Mouse (Mus musculus) layer of hippocampus, adult 2 months (tissue): ENCODE data around the gene Gm14326. TPM values are rescaled to one million over a fixed set of nuclear protein-coding genes. Genes with fewer than 3 reads are reported as not detected.
"Not testable (repeated sequence)": the region's sequence is repeated elsewhere in the genome, so short reads cannot be mapped to it uniquely, and the experiment has no call there.

Experiments
- DNase-seq, 2 experiments: peaks; one replicate each; pipeline ENCODE4 v3.0.0; 2022; ENCODE audit warnings: low spot score in 2 of 2
- H3K27ac ChIP-seq: fragments of 200-600 bp; 2 replicates; pipeline ENCODE4 v1.8.1; 2022
- H3K4me3 ChIP-seq: fragments of 200-600 bp; 2 replicates; pipeline ENCODE4 v1.8.1; 2022; ENCODE audit warnings: mild to moderate bottlenecking
- long read RNA-seq, 2 experiments: library from polyadenylated mRNA; stranded (forward); transcript quantifications; one replicate each; pipeline ENCODE4 v2.0.0; 2021; ENCODE audit warnings: borderline mapping rate in 2 of 2
- total RNA-seq, 2 experiments: library from RNA; stranded (reverse); gene quantifications; 2 replicates each; pipeline ENCODE4 v1.2.3; 2021

Gene Gm14326
- 10 to 100 TPM; 45.8 to 63.5 TPM for total RNA-seq
- long read RNA-seq, experiment 1, transcript Gm14326-201 (4 exons, 767 nt), result major isoform, 11 of 19 reads
- long read RNA-seq, experiment 1, partial matches to known transcripts, result 0 of 19 reads
- long read RNA-seq, experiment 1, other reads (novel, unspliced or antisense), result 7 of 19 reads
- long read RNA-seq, experiment 2, transcript Gm14326-201 (4 exons, 767 nt), result major isoform, 14 of 20 reads
- long read RNA-seq, experiment 2, partial matches to known transcripts, result 0 of 20 reads
- long read RNA-seq, experiment 2, other reads (novel, unspliced or antisense), result 3 of 20 reads

DNA sequence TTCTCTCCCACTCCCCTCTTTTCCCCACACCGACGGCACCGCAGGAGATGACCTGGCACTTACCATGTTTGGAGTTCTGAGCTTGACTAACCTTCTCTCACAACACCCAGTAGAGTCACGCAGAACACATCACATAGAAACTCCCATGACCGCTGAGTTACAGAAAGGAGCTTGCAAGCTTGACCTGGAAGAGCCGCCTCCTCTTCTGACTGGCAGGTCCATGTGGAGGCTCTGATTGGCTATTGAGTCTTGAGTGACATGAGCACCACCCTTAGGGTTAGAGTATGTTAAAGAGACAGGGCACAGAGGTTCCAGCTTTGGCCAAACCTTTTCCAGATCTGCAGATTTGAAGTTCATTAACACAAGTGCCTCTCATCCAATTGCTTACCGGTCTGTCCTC lies at the start of gene Gm14326:
Gene Gm14326 (minus strand): TSS at position 153 of the 400 bp plus-strand sequence.
- DNase-seq, result peak; percentile 72 to 94

DNA sequence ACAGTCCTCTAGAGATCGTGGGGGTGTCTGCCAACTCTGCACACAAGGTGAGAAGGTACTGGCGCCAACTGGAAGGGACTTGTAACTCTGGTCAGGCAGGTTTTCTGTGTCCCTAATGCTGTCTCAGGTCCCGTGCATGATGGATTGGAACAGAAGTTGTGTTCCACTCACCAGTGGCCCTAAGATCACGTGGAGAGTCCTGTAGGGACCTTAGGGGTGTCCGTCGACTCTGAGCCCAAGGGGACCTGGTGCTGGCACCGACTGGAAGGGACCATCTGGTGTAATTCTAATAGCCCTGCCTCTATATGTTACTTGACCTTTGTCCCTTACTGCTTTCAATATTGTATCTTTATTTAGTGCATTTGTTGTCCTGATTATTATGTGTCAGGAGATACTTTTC lies 17.7 kb upstream of the Gm14326 start:
- not testable (repeated sequence) for H3K27ac ChIP-seq, DNase-seq, H3K4me3 ChIP-seq

More for the DNA sequence above, at the start of gene Gm14326:
- peak within 1 kb of the TSS; percentile 53 for H3K27ac ChIP-seq
- peak within 1 kb of the TSS; percentile 62 for H3K4me3 ChIP-seq

DNA sequence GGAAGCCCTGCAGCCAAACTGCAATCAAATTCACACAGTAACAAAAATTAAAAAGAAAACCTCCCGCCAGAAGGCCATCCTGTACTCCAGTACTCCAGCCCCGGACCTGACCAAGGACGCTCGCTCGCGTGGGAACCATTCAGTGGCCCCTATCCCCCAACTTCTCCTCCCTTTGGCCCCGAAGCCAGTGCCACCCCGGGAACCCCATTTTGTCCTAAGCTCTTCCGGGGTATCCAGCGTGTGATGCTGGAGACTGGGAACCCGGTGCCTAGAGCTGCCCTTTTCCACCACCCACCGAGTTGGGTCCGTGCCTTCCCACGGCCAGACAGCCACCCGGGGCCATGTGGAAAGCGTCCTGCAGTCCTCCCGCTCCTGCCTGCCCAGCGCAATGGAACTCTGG lies 363 bp downstream of the Gm14326 start:
- Histone ChIP-seq H3K27ac (peak overlapping the region; percentile 53), H3K4me3 (peak overlapping the region; percentile 62)
- peak; percentile 15 to 30 for DNase-seq

DNA sequence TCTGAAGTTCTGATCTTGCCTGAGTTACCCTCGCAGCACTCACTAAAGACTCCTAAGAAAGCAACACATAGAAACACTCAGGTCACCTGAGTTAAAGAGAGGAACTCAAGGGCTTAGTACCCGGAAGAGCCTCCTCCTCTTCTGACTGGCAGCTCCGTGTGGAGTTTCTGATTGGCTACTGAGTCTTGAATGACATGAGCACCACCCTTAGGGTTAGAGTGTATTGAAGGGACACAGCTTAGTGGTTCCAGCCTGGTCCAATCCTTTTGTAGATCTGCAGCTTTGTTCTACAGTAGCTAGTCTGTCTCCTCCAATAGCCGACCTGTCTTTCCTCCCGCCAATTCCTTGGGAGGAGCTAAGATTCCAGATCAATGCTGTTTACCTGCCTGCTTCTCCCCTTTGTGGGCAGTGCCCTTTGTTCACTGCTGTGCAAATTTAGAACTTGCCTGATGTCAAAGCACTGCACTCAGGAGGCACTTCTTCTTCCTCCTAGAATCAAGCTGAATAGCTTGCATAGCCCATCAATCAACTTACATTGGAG lies 31.5 kb downstream of the Gm14326 start, which contains the start of gene Zfp972:
Gene Zfp972 (minus strand): TSS at position 51 of the 541 bp plus-strand sequence.
- H3K27ac ChIP-seq, H3K4me3 ChIP-seq, DNase-seq: not testable (repeated sequence)

DNA sequence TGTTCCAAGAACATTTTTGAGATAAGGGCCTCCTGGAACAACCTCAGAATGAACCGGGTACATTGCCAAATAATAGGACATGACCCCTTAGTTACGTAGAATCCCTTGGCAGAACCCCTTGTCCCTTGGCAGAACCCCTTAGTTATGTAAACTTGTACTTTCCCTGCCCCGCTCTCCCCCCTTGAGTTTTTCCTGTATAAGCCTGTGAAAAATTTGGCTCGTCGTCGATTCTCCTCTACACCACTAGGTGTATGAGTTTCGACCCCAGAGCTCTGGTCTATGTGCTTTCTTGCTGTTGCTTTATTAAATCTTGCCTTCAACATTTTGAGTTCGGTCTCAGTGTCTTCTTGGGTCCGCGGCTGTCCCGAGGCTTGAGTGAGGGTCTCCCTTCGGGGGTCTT lies 53.8 kb downstream of the Gm14326 start:
- not testable (repeated sequence) for H3K27ac ChIP-seq, DNase-seq, H3K4me3 ChIP-seq

DNA sequence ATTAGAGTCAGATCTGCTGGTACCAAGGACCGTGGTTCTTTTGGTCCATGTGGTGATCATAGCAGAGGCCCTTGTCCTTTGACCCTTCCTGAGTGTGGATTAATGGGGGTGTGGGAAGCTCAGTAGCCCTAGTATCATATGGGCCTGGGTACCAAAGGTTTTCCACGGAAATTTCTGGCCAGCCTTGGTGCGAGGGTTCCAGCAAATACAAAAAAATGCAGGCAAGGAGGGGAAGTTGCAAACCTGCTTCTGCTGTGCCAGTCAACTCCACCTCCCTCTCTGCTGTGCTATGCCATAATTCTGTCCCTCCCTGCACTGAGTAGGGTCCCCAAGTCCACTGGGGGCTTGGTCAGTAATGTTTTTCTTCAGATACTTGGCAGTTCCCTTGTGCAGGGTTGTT lies 58.9 kb downstream of the Gm14326 start:
- not testable (repeated sequence) for H3K4me3 ChIP-seq, DNase-seq, H3K27ac ChIP-seq

DNA sequence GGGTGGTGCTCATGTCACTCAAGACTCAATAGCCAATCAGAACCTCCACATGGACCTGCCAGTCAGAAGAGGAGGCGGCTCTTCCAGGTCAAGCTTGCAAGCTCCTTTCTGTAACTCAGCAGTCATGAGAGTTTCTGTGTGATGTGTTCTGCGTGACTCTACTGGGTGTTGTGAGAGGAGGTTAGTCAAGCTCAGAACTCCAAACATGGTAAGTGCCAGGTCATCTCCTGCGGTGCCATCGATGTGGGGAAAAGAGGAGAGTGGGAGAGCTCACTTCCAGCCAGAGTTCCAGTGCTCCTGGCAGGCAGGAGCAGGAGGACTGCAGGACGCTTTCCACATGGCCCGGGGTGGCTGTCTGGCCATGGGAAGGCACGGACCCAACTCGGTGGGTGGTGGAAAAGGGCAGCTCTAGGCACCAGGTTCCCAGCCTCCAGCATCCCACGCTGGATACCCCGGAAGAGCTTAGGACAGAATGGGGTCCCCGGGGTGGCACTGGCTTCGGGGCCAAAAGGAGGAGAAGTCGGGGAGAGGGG lies 60.0 kb downstream of the Gm14326 start, which contains the start of gene Gm14327:
Gene Gm14327 (plus strand): TSS at position 51 of the 533 bp plus-strand sequence.
- not testable (repeated sequence) for DNase-seq, H3K27ac ChIP-seq, H3K4me3 ChIP-seq

DNA sequence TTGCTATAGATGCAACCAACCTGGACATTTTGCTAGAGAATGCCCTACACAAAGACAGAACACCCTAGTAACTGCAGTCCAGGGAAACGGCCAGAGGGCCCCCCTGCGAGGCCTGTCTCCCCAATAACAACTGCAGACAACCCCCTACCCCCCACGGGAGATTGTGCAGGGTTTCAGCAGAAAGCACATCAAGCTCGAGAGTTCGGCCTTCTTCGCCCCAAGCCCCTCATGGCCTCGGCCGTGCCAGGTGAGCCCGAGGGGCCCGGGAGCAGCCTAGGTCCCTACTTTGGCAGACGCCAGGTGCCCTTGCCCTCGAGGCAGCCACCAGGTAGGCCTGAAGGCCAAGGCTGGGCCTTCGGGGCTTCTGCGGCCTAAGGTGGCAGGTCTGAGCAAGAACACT lies 69.4 kb downstream of the Gm14326 start:
- not testable (repeated sequence) for DNase-seq, H3K4me3 ChIP-seq, H3K27ac ChIP-seq

Other genes starting within 250 kb of the Gm14326 start
- gene Gm14322, start 198.0 kb downstream of the Gm14326 start, total RNA-seq, result 10 to 100 TPM; 40.1 to 44.4 TPM
- gene Gm14325, start 117.0 kb downstream of the Gm14326 start, total RNA-seq, result 100 to 1,000 TPM; 116 to 131 TPM
- 1 to 10 TPM; 5.9 to 6.2 TPM for gene Gm14327, start 60.2 kb downstream of the Gm14326 start, total RNA-seq
- gene Zfp972, start 31.7 kb downstream of the Gm14326 start, total RNA-seq, result 1 to 10 TPM in 1 of 2 experiments, not detected in 1; 1.2 TPM
- gene Zfp971, start 66.0 kb upstream of the Gm14326 start, total RNA-seq, result 10 to 100 TPM; 23.8 to 29.4 TPM
- gene Zfp931, start 121.2 kb upstream of the Gm14326 start, total RNA-seq, result 10 to 100 TPM; 27.0 to 29.1 TPM
- 100 to 1,000 TPM; 139 to 141 TPM for gene Phactr3, start 161.7 kb upstream of the Gm14326 start, total RNA-seq